Mouse (Mus musculus): ENCODE data around the gene Pidd1. TPM values are rescaled to one million over a fixed set of nuclear protein-coding genes. Genes with fewer than 3 reads are reported as not detected.

The Pidd1 gene
- polyA plus RNA-seq, 1 experiment from 2014 or later: 1.8 TPM

DNA sequence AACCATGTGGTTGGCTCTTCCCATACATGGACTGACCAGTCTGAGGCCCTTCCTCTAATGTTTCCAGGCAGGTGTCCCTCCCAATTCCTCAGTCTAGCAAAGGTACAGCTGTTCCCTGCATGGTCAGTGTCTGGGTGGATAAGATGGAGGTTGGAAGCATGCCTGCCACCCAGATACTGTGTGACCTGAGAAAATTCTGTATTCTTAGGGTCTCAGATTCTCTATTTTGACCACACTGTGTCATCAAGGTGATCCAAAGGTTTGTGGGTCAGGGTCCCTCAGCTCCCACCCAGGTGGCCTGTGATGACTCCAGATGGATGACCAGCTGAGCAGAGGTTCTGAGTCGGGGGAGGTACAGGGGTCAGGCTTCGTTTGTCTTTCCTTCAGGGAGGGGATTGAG lies 41.4 kb upstream of the Pidd1 start:
- no peak overlapping the region for H3K4me2 ChIP-seq (replicated peaks; ENCODE audit: low read depth)
- no peak for DNase-seq (ENCODE audit: low spot score)
- no peak overlapping the region for H3K4me3 ChIP-seq (ENCODE audit: low read depth, low read length)
- no peaks in the 10 kb centered on the region for H3K27me3 ChIP-seq (ENCODE audit: control insufficient read depth, insufficient read depth, low read length)
- TF ChIP-seq EP300 (optimal IDR thresholded peaks at IDR 0.05) (no peak), CTCF (IDR thresholded peaks at IDR 0.05; ENCODE audit: low read depth) (no peak)
- H3K4me1 ChIP-seq (replicated peaks; ENCODE audit: control insufficient read depth, insufficient read depth): peaks cover 5% of the 10 kb centered on the region; the same call in 1 of the 2 replicates
- H3K9me3 ChIP-seq (ENCODE audit: control insufficient read depth, low read length): no peaks in the 10 kb centered on the region
- ATAC-seq (ENCODE audit: low FRiP score, low TSS enrichment): no peak
- no peak overlapping the region for H3K9ac ChIP-seq (ENCODE audit: low read length)
- H3K27ac ChIP-seq (replicated peaks): no peak overlapping the region
- H3K36me3 ChIP-seq (ENCODE audit: control insufficient read depth, insufficient read depth, low read length): no peaks in the 10 kb centered on the region
- WGBS: 54% methylated on average over 2 of the region's 2 CpGs

- no peak overlapping the region for H3K4me2 ChIP-seq (replicated peaks; ENCODE audit: low read depth)
- TF ChIP-seq EP300 (optimal IDR thresholded peaks at IDR 0.05) (no peak), CTCF (IDR thresholded peaks at IDR 0.05; ENCODE audit: low read depth) (no peak)
- DNase-seq (ENCODE audit: low spot score) (no peak), ATAC-seq (ENCODE audit: low FRiP score, low TSS enrichment) (no peak)
- H3K4me1 ChIP-seq (replicated peaks; ENCODE audit: control insufficient read depth, insufficient read depth): peaks cover 5% of the 10 kb centered on the region; the same call in 1 of the 2 replicates
- no peaks in the 10 kb centered on the region for H3K36me3 ChIP-seq (ENCODE audit: control insufficient read depth, insufficient read depth, low read length)
- whole genome bisulfite sequencing: 78% methylated on average over 4 of the region's 5 CpGs
- H3K9ac ChIP-seq (ENCODE audit: low read length): no peak overlapping the region
- H3K27me3 ChIP-seq (ENCODE audit: control insufficient read depth, insufficient read depth, low read length): no peaks in the 10 kb centered on the region
- no peaks in the 10 kb centered on the region for H3K9me3 ChIP-seq (ENCODE audit: control insufficient read depth, low read length)
- H3K4me3 ChIP-seq (ENCODE audit: low read depth, low read length): no peak overlapping the region
- no peak overlapping the region for H3K27ac ChIP-seq (replicated peaks)
Measured at GRCm38 (mm10) chr7:141484186-141485120, 40.6 kb upstream of the Pidd1 start.

DNA sequence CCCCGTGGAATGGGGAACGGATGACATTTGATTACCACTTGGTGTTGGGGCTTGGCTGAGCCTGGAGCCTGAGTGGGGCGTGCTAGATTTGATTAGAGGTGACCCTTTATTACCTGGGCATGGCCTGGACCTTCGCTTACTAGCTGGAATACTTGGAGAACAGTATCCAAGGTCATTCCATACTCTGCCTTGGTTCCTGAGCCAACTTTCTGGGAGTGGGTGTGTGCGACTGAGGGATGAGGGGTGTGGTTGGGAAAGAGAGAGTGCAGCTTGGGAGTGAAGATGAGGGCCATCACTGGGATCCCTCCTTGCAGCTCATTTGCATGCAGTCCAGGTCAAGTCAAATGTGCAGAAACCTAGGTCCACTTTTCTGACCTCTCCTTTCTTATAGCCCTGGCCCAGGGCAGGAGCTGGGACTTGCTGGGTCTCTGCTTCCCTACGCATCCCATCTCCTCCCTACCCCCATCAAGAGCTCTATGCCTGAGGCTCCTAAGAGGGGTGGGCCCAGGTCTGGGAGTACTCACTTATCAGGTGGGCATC lies 39.4 kb upstream of the Pidd1 start:
- Histone ChIP-seq H3K9me3 (ENCODE audit: control insufficient read depth, low read length) (no peaks in the 10 kb centered on the region), H3K27ac (replicated peaks) (no peak overlapping the region), H3K9ac (ENCODE audit: low read length) (no peak overlapping the region), H3K27me3 (ENCODE audit: control insufficient read depth, insufficient read depth, low read length) (no peaks in the 10 kb centered on the region), H3K4me2 (replicated peaks; ENCODE audit: low read depth) (no peak overlapping the region), H3K36me3 (ENCODE audit: control insufficient read depth, insufficient read depth, low read length) (no peaks in the 10 kb centered on the region), H3K4me1 (replicated peaks; ENCODE audit: control insufficient read depth, insufficient read depth) (peaks cover 5% of the 10 kb centered on the region), H3K4me3 (ENCODE audit: low read depth, low read length) (no peak overlapping the region)
- 73% methylated on average over 6 of the region's 6 CpGs for WGBS
- ATAC-seq (ENCODE audit: low FRiP score, low TSS enrichment) (no peak), DNase-seq (ENCODE audit: low spot score) (no peak)
- TF ChIP-seq CTCF (IDR thresholded peaks at IDR 0.05; ENCODE audit: low read depth): no peak

- Histone ChIP-seq H3K4me1 (replicated peaks; ENCODE audit: control insufficient read depth, insufficient read depth) (peaks cover 8% of the 10 kb centered on the region), H3K9me3 (ENCODE audit: control insufficient read depth, low read length) (no peaks in the 10 kb centered on the region), H3K27me3 (ENCODE audit: control insufficient read depth, insufficient read depth, low read length) (no peaks in the 10 kb centered on the region), H3K4me2 (replicated peaks; ENCODE audit: low read depth) (peak overlapping the region; percentile 91), H3K36me3 (ENCODE audit: control insufficient read depth, insufficient read depth, low read length) (no peaks in the 10 kb centered on the region), H3K4me3 (ENCODE audit: low read depth, low read length) (peak overlapping the region; percentile 48), H3K27ac (replicated peaks) (no peak overlapping the region), H3K9ac (ENCODE audit: low read length) (peak overlapping the region; percentile 47)
- WGBS: 22% methylated on average over 11 of the region's 11 CpGs
- ATAC-seq (ENCODE audit: low FRiP score, low TSS enrichment) (no peak), DNase-seq (ENCODE audit: low spot score) (no peak)
- TF ChIP-seq CTCF (IDR thresholded peaks at IDR 0.05; ENCODE audit: low read depth): no peak
- TF ChIP-seq EP300 (optimal IDR thresholded peaks at IDR 0.05): no peak
Measured at GRCm38 (mm10) chr7:141482531-141483024, 38.8 kb upstream of the Pidd1 start.

DNA sequence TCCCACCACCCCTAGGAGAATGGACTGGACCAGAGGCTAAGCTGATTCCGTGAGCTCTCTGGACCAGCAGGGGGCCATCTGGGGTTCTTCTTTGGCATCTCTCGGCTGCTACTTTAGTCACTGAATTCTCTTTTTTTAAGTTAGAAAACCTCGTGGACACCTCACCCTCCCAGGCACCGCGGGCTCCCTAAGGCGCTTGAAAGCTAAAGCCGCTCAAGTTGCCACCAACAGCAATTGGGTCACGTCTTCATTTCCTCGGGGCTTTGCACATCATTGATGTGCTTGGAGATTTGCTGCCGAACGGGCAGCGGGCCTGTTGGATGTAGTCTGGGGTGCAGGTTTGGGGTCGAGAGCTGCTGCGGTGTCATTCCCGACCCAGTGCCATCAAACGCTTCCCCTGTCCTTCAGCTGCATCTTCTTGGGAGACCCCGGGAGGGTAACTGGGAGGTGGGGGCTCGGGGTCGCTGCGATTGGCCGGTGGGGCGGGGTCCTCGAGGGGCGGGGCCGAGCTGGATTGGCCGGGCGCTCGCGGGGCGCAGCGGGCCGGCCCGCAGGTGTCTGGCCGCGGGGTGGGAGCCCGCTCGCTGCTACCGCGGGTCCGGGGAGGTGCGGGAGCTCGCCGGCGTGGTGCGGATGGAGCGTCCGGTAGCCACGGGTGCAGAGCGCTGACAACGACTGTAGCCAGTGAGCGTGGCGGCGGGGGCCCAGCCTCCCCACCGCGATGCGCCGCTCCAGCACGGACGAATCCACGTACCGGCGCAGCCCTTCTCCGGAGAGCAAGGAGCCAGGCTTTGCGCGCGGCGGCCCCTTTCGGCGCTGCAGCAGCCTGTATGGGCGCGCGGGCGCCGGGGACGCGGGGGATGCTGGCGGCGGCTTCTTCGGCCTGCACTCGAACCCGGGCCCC lies 37.9 kb upstream of the Pidd1 start:
- peak; percentile 60 for DNase-seq (ENCODE audit: low spot score)
- Histone ChIP-seq H3K4me1 (replicated peaks; ENCODE audit: control insufficient read depth, insufficient read depth) (peaks cover 11% of the 10 kb centered on the region), H3K27me3 (ENCODE audit: control insufficient read depth, insufficient read depth, low read length) (no peaks in the 10 kb centered on the region), H3K4me3 (ENCODE audit: low read depth, low read length) (peak overlapping the region; percentile 48), H3K4me2 (replicated peaks; ENCODE audit: low read depth) (peak overlapping the region; percentile 91), H3K36me3 (ENCODE audit: control insufficient read depth, insufficient read depth, low read length) (no peaks in the 10 kb centered on the region), H3K9ac (ENCODE audit: low read length) (peak overlapping the region; percentile 47), H3K9me3 (ENCODE audit: control insufficient read depth, low read length) (no peaks in the 10 kb centered on the region), H3K27ac (replicated peaks) (no peak overlapping the region)
- ATAC-seq (ENCODE audit: low FRiP score, low TSS enrichment): no peak
- 1% methylated on average over 64 of the region's 81 CpGs for WGBS
- no peak for TF ChIP-seq EP300 (optimal IDR thresholded peaks at IDR 0.05)
- TF ChIP-seq CTCF (IDR thresholded peaks at IDR 0.05; ENCODE audit: low read depth): peak; percentile 65
